Mouse (Mus musculus): ENCODE results near the gene Yipf1.

The Yipf1 gene

DNA sequence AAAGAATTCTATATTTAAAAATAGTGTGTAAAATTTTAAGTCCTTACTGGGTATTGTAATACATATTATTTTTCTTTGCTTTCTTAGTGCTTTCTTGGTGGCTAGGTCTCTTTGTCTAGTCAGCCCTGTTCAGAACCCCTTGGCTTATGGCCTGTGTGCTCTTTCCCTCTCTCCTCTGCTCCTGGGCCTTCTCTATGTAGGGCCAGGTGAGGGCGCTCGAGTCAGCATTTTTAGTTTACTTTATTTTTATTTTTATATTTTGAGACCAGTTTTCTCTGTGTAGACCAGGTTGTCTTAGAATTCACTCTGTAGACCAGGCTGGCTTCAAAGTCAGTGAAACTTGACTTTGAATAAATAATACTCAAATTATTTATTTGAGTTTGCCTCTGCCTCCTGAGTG, 58.1 kb downstream of the Yipf1 start:
- DNase-seq (ENCODE audit: low read depth, low spot score) = no peak

GRCm38 (mm10) chr4:107374677-107375076, 60.5 kb downstream of the Yipf1 start:
- no peak for DNase-seq (ENCODE audit: low read depth, low spot score)

DNA sequence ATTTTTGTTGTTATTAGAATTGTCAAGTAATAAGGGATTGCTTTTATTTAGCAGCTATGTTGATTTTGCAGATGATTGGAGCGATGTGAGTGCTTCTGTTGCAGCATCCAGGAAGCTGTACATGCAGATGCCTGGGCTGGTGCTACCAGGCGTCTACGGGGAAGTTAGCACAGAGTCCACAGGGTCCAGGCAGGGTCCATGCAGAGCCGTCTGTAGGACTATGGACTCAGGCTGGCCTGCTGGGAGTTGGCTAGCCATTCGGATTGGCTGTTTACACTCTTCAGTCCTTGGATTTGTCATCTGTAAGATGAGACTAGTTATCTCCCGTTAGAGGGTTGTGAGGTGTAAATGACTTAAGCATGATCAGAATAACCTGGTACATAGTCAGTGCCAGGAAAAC, 64.8 kb downstream of the Yipf1 start:
- no peak for DNase-seq (ENCODE audit: low read depth, low spot score)

- no peak for DNase-seq (ENCODE audit: low read depth, low spot score)
These were observed 66.7 kb downstream of the Yipf1 start for GRCm38 (mm10) chr4:107380871-107381270.

DNA sequence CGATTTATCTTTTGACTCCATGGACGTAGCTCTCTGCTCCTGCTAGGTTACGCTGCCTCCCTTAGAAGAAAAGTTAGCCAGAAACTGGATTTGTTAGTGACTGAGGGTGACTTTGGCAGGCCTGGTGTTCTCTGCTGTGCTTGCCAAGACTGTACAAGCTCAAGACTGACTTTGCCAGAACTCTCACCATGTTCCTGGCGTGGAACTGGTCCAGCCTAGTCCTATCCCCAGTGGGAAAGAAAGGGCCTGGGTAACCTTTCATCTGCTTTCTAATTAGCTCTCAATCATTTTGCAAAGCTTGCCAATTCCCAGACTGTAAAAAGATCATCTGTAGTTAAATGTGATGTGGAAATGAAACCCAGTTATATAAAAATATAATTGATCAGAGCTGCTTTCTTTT, 72.9 kb downstream of the Yipf1 start:
- DNase-seq (ENCODE audit: low read depth, low spot score) = peak; percentile 14

DNA sequence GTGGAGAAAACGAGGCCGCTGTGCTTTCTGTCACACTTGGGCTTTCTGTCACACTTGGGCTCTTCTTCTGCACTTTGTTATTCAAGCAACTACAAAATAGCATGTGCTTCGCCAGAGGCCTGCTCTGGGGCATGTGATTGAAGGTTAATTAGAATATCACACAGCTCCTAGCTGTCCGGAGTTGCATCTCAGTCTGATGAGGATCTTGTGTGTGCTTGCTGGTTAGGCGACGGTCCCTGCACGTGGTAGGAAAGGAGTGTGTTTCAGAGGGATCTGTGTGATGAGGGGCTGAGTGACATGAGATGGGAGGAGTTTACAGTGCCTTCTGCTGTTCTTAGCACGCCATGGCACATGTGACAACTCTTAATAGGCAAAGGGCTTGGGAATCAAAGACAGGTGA, 73.3 kb downstream of the Yipf1 start:
- DNase-seq (ENCODE audit: low read depth, low spot score) = no peak

DNA sequence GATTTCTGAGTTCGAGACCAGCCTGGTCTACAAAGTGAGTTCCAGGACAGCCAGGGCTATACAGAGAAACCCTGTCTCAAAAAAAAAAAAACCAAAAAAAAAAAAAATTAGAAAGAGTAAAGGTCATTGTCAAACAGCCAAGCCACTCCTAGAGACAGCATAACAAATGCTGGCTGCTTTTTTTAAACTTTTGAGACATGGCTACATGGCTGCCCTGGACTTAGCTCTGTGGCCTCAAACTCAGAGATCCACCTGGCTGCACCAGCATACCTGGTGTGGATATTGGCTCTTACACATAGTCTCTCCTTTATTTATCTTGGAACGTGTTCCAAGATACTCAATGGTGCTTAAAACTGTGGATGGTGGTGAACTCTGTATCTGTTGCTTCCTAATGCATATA, 74.1 kb downstream of the Yipf1 start:
- DNase-seq (ENCODE audit: low read depth, low spot score) = no peak

DNA sequence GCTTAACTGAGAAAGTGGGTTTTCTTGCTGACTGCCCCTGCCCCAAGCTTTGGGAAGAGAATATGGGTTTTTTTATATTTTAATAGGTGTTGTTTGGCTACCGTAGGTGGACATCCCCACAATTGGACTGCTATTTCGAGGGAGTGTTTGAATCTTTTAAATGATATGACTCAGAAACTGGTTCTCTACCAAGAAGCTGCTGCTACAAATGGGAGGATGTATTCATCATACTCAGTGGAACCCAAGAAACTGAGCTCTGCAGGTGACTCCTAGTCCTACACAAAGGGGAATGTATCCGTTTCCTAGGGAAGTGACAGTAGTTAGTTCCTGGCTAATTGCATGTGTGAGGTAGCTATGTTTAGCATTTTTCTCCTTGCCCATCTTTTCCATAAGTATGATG, 75.2 kb downstream of the Yipf1 start:
- DNase-seq (ENCODE audit: low read depth, low spot score) = no peak

DNA sequence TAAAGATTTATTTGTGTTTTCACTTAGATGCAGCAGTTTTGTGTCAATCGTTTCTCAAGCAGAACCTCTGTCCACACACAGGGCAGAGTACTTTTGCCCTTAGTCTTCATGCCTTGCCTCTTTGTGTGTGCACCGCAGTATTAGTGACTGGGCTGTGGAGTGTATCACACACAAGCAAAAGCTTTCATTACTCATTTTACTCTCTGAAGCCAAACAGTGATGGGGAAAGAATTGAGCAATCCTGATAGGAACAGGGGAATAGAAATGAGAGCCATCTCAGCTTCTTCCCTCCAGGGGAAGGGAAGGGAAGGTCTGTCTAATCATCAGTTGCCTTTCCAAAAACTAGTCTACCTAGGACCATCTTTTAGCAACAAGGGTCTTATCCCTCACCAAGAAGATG, 79.6 kb downstream of the Yipf1 start:
- no peak for DNase-seq (ENCODE audit: low read depth, low spot score)

All from brain, embryonic 18.5 days (tissue).